Mouse (Mus musculus): Measurements from ENCODE around the gene Serpina3g.

DNA sequence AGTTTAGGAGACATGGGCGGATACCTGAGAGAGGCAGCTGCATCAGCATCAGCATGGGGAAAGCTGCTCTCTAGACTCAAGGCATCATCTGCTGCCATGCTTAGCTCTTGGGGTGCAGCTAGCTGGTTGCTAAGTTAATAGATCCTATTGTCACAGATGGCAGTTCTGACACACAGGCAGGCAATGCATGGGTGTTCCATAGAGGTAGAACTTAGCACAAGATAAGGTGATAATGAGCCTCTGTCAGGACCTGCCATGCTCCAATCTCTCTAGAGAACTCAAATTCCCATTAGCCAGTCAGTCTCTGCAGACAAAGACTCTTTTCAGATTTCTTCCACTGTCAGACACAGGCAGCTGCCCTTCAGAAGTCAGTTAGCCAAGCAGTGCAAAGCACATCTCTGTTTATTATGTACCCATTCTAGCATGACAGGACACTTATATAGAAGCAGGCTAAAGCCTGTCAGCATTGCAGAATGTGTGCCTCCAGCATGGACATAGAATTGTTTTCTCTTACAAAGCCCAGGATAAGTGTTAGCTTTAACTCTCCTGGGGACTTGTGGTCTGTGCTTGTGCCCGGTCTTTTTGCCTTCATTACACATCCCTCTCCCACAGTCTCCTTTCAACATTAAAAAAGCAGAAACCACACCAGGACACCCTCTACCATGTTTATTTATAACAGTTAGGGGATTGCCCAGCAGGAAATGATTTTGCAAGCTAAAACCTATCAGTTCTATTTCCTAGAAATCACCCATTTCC, 22.2 kb upstream of the Serpina3g start:
- no peak for TF ChIP-seq CTCF (IDR thresholded peaks at IDR 0.05; ENCODE audit: insufficient read depth, low read length)
- TF ChIP-seq POLR2A (IDR thresholded peaks at IDR 0.05; ENCODE audit: borderline replicate concordance, extremely low read depth, low read depth, low read length), result no peak

Data from lung, adult 2 months (tissue).